Comparison of ENCODE assay signal across 16 mouse cellular contexts in genomic region chr17:51836901-51837300, GRCm38 (mm10).
"Had no signal": no experiment of that assay in that cellular context is flagged by ENCODE, and none has a peak within 500 bp of the region (broad histone marks: within the 10 kb centered on the region; RNA-seq: fewer than 3 reads in every experiment).

No protein-coding gene starts in this region.

- H3K4me2 ChIP-seq: lung, embryonic 14.5 days; midbrain, embryonic 13.5 days; midbrain, embryonic 15.5 days; neural tube, embryonic 13.5 days; neural tube, embryonic 15.5 days; stomach, embryonic 15.5 days had no signal

- DNase-seq: lung, adult 18-20 months; lung, embryonic 14.5 days; lung, postnatal 10 days; lung, postnatal 4 days; right cerebral cortex, postnatal 14 days; thymus, postnatal 14 days; thymus, postnatal 36 days had no signal

- H3K27ac ChIP-seq: liver, embryonic 14.5 days; midbrain, embryonic 10.5 days; midbrain, embryonic 13.5 days; midbrain, embryonic 15.5 days; neural tube, embryonic 13.5 days; neural tube, embryonic 15.5 days; stomach, embryonic 15.5 days; stomach, postnatal 0 days had no signal

- H3K36me3 ChIP-seq: midbrain, embryonic 10.5 days; midbrain, embryonic 13.5 days; midbrain, embryonic 15.5 days; neural tube, embryonic 13.5 days; neural tube, embryonic 15.5 days; stomach, embryonic 15.5 days had no signal

- H3K4me3 ChIP-seq: midbrain, embryonic 10.5 days; midbrain, embryonic 13.5 days; midbrain, embryonic 15.5 days; myocyte; neural tube, embryonic 13.5 days; neural tube, embryonic 15.5 days; stomach, embryonic 15.5 days had no signal

- H3K9ac ChIP-seq: liver, embryonic 14.5 days; lung, embryonic 14.5 days; midbrain, embryonic 13.5 days; midbrain, embryonic 15.5 days; neural tube, embryonic 13.5 days; neural tube, embryonic 15.5 days; stomach, embryonic 15.5 days had no signal

- ATAC-seq: midbrain, embryonic 13.5 days; midbrain, embryonic 15.5 days had no signal

- H3K9me3 ChIP-seq: midbrain, embryonic 10.5 days; midbrain, embryonic 13.5 days; midbrain, embryonic 15.5 days; neural tube, embryonic 13.5 days; neural tube, embryonic 15.5 days; stomach, embryonic 15.5 days had no signal
